Mouse (Mus musculus): ENCODE results near the gene Rgs7bp.

Gene Rgs7bp

DNA sequence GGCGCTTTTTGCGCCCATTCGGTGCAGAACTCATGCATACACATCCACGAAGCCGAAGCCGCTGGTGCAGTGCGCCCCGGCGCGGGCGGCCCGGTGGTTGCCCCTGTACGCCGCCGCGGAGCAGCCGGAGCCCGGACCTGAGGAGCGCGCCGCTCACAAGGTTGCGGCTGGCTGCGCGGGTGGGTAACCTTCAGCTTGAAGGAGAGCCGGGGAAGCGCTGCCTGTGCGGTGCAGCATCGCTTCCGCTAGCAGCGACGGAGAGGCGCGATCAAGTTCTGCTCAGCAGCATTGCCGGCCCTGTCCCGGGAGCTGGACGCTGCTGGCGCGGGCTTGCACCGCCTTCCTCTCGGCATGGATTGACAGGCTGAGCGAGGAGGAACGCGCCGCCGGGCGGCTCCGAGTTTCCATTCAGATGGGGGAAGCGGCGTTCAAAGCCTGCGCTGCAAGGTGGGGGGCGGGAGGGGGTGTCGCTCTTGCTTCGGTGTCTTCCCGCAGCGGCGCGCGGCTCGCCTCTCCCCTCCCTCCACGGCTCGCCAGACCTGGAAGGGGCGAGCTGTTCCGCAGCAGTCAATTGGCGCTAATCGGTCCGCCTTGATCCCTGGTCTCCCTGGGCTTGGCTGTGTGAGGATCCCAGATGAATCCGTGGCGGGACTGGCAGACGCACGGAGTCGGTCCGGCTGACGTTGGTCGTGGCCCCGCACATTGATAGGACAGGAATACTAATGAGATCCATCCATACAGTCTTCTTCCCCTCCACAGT lies at the start of gene Rgs7bp:
Rgs7bp (minus strand) TSS at position 750 of the 760 bp plus-strand sequence.
- DNase-seq (ENCODE audit: low spot score): peak; percentile 72

DNA sequence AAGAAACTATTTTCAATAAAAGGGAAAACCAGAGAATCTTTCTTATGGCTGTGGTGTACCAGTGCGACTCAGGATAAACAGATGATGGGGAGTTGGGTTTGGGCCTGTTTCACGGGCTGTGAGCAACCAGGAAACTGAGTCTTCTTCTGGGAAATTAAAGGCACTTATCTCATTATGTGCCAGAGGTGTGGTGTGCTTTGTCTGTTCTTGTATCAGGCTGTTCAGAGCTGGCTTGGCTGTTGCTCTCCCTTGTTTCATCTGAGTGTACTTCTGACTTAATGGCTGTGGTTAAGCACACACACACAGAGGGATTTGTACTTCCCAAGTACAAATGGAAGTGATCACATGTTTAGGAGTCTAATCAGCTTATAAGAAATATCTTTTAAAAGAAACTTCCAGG lies 49.7 kb upstream of the Rgs7bp start:
- DNase-seq (ENCODE audit: low spot score): no peak

DNA sequence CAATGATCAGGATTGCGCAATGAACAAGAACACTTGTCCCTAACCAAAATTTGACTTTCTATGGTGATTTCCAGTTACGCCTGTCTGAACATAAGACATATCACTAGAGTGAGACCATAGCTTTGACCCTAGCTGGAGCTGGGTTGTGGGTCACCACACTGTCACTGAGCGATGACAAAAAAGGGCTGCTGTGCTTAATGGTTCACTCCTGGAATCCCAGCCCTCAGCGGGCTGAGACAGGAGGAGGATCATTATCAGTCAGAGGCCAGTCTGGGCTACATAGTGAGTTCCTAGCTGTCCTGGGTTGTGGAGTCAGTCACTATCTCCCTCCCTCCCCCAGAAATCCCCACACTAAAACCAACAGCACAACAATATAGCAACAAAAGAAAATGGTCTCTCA lies 46.0 kb upstream of the Rgs7bp start:
- DNase-seq (ENCODE audit: low spot score): no peak

DNA sequence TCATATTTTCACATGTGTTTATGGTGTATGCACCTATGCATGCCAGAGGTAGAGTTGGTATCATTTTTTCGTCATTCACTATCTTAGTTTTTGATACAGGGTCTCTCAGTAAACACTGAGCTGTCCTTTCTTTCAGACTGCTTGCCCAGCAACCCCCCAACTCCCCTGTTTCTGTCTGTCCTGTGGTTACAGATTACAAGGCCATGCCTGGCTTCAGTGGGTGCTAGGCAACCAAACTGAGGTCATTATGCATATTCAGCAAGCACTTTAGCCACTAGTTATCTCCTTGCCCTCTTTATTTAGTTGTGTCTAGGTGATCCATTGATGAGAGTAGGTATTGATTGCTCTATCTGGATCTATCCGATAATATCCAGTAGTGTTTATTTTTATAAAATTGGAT lies 41.6 kb upstream of the Rgs7bp start:
- no peak for DNase-seq (ENCODE audit: low spot score)

DNA sequence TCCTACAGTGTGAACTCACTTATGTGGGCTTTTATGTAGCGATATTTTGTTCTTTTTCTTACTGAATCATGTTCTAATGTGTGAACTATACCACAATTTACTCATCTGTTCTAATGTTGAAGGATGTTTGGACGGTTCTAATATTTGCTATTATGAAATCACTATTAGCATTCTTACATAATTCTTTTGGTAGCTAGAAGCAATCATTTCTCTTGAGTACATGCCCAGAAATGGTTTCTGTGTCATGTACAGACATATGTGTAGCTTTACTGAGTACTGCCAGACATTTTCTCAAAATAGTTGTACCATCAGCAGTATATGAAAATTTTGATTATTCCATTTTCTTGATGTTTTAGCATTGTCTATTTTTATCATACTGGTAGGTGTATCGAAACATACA lies 34.5 kb upstream of the Rgs7bp start:
- no peak for DNase-seq (ENCODE audit: low spot score)

DNA sequence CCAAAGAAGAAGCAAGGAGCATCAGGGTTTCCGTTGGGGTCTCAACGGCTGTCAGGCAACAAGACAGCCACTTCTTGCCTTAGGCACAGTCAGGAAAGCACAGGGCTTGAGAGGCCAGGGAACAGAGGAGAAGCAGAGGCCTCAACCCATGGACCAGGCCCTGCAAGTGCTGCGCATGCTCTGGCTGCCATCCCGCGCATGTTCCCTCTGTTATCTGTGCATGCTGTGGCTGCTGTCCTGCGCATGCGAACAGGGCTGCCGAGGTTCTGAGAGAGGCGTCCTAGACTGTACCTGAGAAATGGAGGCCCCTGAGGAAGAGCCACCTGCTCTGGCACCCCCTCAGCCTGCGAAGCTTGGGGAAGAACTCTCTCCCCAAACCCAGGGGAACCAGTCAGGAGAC lies 27.1 kb upstream of the Rgs7bp start, which contains the start of gene 4933425L06Rik:
4933425L06Rik (plus strand) TSS at position 261 of the 400 bp plus-strand sequence.
- no peak for DNase-seq (ENCODE audit: low spot score)

DNA sequence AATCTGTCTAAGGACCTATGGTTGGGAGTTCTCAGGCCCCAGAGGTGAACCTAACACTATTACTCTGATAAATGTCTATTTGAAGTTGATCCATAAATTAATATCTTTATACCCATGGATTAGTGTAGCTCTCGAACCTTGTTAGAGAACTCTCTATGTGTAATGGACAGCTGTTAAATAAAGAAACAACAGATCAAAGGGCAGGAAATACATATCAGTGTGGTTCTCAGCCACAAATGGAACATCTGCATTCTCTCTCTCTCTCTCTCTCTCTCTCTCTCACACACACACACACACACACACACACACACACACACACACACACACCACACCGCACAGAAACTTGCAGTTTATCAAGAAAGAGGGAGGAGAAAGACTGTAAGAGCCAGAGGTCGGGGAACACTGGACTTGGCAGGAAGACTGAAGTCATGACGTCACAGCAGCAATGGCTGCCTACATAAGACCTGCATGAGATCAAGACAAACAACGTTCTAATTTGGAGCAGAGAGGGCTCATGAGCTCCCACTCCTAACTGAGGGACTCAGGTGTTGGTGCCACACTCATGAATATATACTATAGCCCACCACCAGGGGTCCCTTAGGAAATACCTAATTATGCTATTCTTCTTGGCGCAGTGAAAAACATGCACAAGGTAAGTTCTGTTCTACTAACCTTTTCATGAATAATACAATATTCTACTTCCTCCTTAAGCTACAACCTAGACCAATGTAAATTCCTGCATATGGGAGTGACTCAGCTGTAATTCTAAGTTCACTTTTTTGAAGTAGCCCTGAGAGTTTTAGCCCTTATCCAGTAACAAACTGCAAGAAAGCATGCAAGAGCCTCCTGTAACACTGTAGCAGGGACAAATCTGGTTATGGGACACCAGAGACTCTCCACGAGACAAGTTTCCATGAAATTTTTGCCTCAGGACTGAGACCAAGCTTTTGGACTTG lies 12.4 kb upstream of the Rgs7bp start:
- no peak for DNase-seq (ENCODE audit: low spot score)

DNA sequence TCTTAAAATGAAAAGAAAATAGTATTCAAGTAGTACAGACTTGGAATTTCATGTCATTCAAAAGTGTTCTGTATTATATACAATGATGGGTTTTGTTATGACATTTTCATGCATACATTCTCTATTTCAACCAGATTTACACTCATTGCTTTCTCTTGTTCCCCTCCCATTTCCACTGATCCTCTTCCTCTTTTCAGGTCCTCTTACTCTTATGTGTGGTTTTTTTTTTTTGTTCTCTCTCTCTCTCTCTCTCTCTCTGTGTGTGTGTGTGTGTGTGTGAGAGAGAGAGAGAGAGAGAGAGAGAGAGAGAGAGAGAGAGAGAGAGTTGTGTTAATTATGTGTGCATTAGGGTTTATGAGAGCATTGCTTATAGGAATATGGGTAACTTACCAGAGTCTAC lies 11.4 kb upstream of the Rgs7bp start:
- no peak for DNase-seq (ENCODE audit: low spot score)

DNA sequence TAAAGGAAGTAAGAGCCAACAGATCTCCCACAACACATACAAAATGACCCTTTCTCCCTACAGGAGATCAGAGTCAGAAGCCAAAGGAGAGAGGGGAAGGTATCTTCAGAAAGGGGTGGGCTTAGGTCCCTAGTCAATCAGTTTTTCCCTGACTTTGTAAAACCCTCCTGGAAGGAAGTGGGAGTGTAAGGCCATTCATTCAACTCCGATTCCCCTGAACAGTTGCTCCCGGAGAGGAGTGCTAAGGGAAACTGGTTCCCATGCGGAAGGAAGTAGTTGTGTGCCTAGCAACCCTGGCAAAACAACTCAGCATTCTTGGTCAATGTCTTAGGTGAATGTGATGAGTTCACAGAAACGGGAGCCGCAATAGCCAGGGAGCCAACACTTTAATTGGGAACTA lies 644 bp upstream of the Rgs7bp start:
- no peak for DNase-seq (ENCODE audit: low spot score)

DNA sequence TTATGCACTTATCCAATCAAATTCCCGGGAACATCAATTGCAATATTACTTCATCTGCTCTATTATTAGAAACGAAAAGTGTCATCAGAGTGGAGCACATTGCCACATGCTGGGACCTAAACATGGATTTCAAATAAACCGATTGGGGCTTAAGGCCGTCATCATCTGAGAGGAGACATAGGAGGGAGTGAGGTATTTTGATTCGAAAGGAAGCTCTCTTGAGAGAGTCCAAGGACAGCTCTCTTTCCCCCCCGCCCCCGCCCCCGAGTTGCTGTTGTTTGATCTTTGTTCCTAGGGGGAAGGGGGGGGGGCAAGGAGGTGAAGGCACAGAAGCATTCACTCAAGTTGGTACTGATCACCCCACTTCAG lies 195 bp upstream of the Rgs7bp start:
- no peak for DNase-seq (ENCODE audit: low spot score)

DNA sequence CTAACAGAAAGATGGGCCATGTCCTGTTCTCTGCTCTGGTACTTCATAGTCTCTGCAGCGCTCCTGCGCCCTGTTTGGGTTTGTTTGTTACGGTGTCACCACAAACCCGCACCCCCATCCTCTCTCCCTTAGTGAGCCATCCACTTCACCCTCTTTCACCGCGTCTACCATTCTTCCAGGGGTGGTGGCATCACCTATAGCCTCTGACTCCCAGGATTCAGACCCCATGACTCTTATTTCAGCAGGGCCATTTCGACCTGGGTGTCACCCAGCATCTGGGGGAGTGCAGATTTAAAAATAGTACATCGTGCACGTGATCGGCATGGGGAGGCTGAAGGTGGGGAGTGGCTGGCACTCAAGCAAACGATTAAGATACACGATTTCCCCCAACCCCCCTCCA lies 1.1 kb downstream of the Rgs7bp start:
- DNase-seq (ENCODE audit: low spot score): peak; percentile 26

DNA sequence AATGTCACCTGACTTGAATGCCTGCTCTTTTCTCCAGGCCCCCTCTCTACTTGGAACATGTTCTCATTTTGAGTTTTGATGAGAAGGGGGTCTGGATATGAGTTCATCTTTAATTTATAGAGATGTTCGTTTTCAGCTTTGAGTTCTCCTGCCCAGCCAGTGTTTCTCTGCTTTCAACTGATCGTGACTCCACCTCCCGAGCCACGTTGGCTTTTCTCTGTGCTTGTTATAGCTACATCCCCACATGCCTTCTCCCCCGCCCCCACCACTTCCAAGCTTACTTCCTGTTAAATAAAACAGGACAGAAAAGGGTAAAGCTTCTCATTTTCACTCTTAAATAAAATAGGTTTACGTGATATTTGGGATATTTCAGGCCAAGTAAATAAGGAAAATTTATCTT lies 3.3 kb downstream of the Rgs7bp start:
- no peak for DNase-seq (ENCODE audit: low spot score)

DNA sequence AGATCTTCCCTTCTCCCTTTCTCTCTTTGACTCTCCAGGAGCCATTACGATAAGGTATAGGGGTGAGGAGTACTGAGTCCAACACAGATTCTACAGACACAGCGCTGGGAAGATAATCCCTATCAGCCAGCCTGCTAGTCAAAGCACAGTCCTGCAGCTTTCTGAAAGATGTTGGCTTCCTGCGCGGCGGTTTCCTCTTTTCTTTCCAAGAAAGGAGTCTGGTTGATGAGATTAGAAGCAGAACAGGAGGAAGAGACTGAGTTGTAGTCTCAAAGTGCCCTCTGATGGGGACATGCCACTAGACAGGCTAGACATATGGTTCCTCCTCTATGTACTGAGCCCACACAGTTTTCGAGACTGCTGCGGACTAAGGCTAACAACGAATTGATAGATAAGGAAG lies 6.1 kb downstream of the Rgs7bp start:
- DNase-seq (ENCODE audit: low spot score): no peak

DNA sequence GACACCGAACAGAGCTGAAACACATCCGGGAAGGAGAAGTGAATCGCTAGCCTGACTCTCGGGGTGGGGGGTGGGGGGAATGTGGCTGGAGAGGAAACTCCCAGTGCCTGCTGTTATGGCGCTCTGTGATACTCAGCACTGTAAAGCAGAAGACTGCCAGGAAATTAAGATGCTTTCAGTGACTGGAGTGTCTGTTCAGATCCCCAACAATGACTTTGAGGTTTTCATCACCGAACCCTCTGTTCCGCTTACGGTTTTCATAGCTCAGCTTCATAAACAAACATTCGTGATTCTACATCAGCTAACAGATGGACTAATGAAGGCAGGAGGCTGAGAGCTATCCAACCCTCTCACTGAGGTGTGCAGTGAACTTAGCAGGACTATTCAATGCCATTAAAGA lies 7.4 kb downstream of the Rgs7bp start:
- DNase-seq (ENCODE audit: low spot score): no peak

DNA sequence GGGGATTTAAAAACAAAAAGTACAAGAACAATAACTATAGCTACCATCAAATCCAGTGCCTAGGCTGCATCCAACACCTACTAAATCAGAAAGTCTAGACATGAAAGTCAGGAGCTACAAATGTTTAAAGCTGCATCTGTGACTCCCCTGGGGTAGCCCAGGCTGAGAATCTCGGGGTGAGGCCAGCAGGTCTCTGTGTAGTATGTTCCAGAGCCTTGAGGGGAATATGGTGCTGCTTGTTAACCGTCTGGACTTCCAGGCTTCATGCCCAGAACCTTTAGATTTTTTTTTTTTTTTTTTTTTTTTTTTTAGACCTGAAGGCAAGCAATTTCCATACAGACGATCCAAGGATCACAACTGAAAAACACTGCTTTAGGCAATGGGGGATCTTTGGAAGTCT lies 10.8 kb downstream of the Rgs7bp start:
- no peak for DNase-seq (ENCODE audit: low spot score)

DNA sequence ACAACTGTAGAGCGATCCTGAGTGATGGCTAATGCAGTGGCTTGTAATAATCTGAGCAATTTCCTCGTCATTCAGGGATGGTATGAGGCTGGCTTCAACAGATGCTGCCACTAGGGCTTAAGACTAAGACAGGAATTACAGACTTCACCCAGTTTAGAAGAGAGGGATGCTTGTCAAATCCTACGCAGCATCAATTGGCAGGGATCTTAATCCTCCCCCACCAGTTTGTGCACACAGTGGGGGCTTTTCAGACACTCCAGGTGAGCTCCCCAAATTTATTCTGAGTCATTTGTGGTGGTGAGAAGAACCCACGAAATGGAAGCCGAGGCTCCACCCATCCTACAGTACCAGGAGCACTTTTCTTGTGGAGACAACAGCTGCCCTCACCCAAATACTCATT lies 16.4 kb downstream of the Rgs7bp start:
- DNase-seq (ENCODE audit: low spot score): no peak

DNA sequence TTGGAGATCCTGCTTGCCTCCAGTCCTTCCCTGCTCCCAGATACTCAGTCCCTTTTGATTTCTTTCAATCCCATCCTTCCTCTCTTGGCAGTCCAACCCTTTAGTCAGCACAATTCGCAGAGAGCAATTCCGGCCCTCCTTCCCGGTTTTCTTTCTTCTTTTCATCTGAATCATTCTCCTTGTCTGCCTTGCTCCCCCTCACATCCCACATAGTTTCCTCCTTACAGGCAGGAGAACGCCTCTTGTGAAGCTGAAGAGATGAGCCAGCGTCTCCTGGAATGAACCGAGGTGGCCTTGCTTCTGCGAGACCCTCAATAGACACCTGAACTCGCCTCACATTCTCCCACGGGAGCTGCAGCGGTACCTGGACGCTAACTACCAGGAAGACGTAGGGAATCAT lies 16.9 kb downstream of the Rgs7bp start:
- no peak for DNase-seq (ENCODE audit: low spot score)

DNA sequence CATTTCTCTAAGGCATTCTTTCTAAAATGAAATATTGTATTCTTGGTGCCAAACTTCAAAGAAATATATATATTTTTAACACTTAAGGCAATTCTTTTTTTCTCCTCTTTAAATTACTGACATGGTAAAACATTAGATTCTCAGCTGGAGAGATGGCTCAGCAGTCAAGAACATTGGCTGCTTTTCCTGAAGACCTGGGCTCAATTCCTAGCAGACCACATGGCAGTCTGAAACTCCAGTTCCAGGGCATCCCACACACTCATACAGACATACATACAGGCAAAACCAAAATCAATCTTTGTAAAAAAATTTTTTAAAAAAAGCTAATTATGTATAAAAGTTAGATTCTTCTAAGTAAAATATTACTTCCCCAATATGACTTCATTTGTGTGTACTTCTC lies 22.8 kb downstream of the Rgs7bp start:
- DNase-seq (ENCODE audit: low spot score): no peak

DNA sequence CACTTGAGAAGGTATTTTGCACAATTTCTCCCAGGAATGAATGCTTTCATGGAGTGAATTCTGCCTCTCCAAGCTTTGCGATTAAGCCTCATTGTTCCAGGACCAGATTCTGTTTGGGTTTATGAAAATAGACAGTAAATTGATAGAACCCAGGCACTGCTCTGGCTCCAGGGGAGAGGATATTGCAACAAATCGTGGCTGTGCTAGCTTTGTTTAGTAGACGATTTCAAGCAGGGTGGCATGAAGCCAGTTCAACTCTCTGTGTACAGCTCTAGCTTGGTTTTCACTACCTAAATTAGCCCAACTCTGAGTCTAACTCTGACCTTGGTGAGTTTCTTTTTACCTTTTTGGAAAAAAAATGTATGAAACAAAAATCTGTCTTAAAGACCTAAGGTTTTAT lies 26.5 kb downstream of the Rgs7bp start:
- DNase-seq (ENCODE audit: low spot score): no peak

DNA sequence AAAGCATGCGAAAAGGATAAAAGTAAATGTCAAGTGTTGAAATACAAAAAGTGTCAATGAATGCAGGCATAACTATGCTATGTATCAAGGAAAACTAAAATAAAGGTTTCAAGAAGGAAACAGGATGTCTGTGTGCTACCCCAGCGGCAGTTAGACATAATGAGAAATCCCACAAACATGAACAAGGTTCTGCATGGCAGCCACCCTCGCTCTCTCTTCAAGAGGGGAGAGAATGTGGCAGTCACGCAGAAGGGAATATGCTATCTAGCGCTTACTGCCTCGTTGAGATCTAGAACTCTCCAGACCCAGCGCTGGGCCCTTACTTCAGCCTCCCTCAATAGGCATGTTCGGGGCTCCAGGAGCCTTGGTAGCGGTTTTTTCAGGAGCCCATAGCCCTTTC lies 38.2 kb downstream of the Rgs7bp start:
- no peak for DNase-seq (ENCODE audit: low spot score)

DNA sequence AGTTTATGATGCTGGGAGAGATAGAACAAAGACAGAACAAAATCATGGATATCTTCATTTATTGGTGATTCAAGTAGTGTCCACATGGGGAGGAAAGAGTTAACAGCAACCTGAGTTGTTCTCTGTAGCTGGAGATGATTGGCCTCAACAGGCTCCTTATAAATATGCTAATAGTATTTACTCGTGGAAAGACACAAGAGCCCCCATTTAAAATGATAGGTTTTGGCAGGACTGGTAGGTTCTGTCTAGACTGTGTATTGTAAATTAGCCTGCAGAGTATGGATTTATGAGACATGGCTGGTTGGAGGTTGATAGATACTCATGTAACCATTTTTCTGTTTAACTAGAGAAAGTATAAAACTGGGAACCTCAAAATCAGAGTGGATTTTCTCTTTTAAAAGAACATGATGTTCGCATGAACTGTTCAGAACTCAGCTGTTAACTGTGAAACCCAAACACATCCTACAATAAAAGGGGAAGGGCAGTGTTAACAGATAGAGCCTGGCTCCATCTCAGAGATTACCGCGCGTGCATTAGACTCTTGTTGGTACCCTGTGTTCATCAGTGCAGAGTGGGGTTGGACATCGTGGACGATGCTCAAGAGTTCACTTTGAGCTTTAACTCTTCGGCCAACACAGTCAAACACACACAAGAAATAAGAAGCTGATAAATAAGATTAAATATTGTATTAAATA lies 38.9 kb downstream of the Rgs7bp start:
- no peak for DNase-seq (ENCODE audit: low spot score)

DNA sequence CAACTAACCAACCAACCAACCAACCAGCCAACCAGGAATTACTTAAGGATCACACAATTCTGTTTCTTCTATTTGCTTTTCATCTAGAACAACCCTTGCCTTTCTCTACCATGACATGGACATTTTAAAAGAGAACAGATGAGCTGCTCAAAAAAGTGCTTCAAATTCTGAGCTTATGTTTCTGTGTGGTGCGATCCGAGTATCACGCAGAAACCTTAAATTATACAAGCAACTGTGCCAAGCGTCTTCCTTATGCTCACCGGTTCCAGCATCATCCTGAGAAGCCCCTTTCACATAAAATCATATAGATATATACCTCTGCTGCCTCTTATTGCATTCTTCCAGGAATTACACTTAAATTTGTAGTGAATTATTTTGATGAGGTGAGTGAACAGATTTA lies 43.4 kb downstream of the Rgs7bp start:
- DNase-seq (ENCODE audit: low spot score): no peak

DNA sequence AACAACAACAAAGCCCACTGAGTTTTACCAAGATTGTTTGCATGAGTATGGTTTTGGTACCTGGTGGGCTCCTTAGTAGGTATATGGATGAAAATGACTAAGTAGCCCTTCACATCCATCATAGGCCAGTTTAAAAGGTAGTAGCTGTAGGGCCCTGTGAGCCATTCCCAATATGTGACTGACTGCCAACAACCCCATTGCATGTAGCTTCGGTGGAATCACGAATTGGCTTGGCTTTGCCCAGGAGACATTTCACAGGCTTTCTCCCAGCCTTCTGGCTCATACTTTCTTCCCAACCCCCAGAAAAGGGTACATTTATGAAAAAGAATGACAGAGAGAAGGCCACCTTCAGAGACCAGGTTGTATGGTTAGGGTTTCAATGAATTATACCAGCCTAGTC lies 45.8 kb downstream of the Rgs7bp start:
- DNase-seq (ENCODE audit: low spot score): no peak
